Mouse (Mus musculus) heart, embryonic 13.5 days (tissue): ENCODE measurements around the gene Rhox12. TPM values are rescaled to one million over a fixed set of nuclear protein-coding genes. Genes with fewer than 3 reads are reported as not detected.

ENCODE experiments used
- ATAC-seq: fragments of 200-750 bp; cut with Nextera tagmentation; 2 replicates; pipeline ENCODE4 v1.8.0; 2017; ENCODE audit warnings: moderate TSS enrichment; ENCODE audit not compliant: insufficient number of reproducible peaks, low FRiP score, low TSS enrichment; ENCODE audit errors: extremely low read depth
- H3K27ac ChIP-seq: fragments of 300-500 bp; sonication (generic); replicated peaks from 2 replicates; pipeline ENCODE4 v1.5.1; 2015; ENCODE audit warnings: moderate library complexity, mild to moderate bottlenecking, inconsistent platforms
- H3K27me3 ChIP-seq: fragments of 300-500 bp; sonication (generic); replicated peaks from 2 replicates; pipeline ENCODE4 v1.6.1; 2015; ENCODE audit warnings: mild to moderate bottlenecking, inconsistent platforms
- H3K36me3 ChIP-seq: fragments of 300-500 bp; sonication (generic); 2 replicates; pipeline ENCODE4 v1.6.1; 2015; ENCODE audit warnings: mild to moderate bottlenecking, inconsistent platforms
- H3K4me1 ChIP-seq: fragments of 300-500 bp; sonication (generic); 2 replicates; pipeline ENCODE4 v1.6.1; 2015; ENCODE audit warnings: inconsistent platforms
- H3K4me2 ChIP-seq: fragments of 300-500 bp; sonication (generic); 2 replicates; pipeline ENCODE4 v1.6.1; 2015; ENCODE audit warnings: inconsistent platforms, mild to moderate bottlenecking, moderate library complexity
- H3K4me3 ChIP-seq: fragments of 300-500 bp; sonication (generic); 2 replicates; pipeline ENCODE4 v1.5.1; 2015; ENCODE audit warnings: moderate library complexity, mild to moderate bottlenecking, inconsistent platforms
- H3K9ac ChIP-seq: fragments of 300-500 bp; sonication (generic); 2 replicates; pipeline ENCODE4 v1.6.1; 2015; ENCODE audit warnings: inconsistent platforms, mild to moderate bottlenecking, moderate library complexity
- H3K9me3 ChIP-seq: fragments of 300-500 bp; sonication (generic); 2 replicates; pipeline ENCODE4 v1.6.1; 2016; ENCODE audit warnings: inconsistent platforms
- WGBS: fragments of 180-500 bp; shearing (Covaris S2); methylation state at CpG from one replicate; pipeline ENCODE4 v1.1.7; 2015; ENCODE audit warnings: mixed read lengths; 5-methylcytosine and 5-hydroxymethylcytosine counted together
- polyA plus RNA-seq: library from polyadenylated mRNA; unstranded; fragments of >200 nt; fragmentation: Nextera tagmentation; extraction: Ambion mirVana; gene quantifications from 2 replicates; pipeline ENCODE4 v1.2.1, GENCODE M21; 2015

Gene Rhox12
- not detected in 2 replicates for polyA plus RNA-seq

GRCm38 (mm10) chrX:38110807-38111206 is at the start of gene Rhox12:
TSS of gene Rhox12 (minus strand) at chrX:38110907.
- H3K27ac ChIP-seq, result no peak within 1 kb of the TSS
- ATAC-seq, result no peak
- no peaks in the 10 kb centered on the region for H3K4me1 ChIP-seq
- WGBS, result 68% methylated on average over 4 of the region's 4 CpGs
- H3K9me3 ChIP-seq, result no peaks in the 10 kb centered on the region
- no peak within 1 kb of the TSS for H3K4me3 ChIP-seq
- H3K9ac ChIP-seq, result no peak within 1 kb of the TSS
- no peak within 1 kb of the TSS for H3K4me2 ChIP-seq
- no peaks in the 10 kb centered on the region for H3K27me3 ChIP-seq
- no peaks in the 10 kb centered on the region for H3K36me3 ChIP-seq

- WGBS, result 50% methylated on average over 1 of the region's 1 CpGs
- Histone ChIP-seq H3K9me3 (peaks cover 3% of the 10 kb centered on the region; the same call in 1 of the 2 replicates), H3K36me3 (no peaks in the 10 kb centered on the region), H3K4me3 (no peak overlapping the region), H3K4me1 (no peaks in the 10 kb centered on the region), H3K9ac (no peak overlapping the region), H3K27me3 (no peaks in the 10 kb centered on the region), H3K27ac (no peak overlapping the region), H3K4me2 (no peak overlapping the region)
- no peak for ATAC-seq
These were observed 48.4 kb upstream of the Rhox12 start for GRCm38 (mm10) chrX:38159097-38159496.

GRCm38 (mm10) chrX:38121478-38121877 is 10.8 kb upstream of the Rhox12 start:
- H3K4me2 ChIP-seq, result no peak overlapping the region
- H3K9me3 ChIP-seq, result peaks cover 20% of the 10 kb centered on the region
- no peak overlapping the region for H3K9ac ChIP-seq
- 79% methylated on average over 34 of the region's 34 CpGs for WGBS
- H3K27me3 ChIP-seq, result no peaks in the 10 kb centered on the region
- no peak for ATAC-seq
- H3K27ac ChIP-seq, result no peak overlapping the region
- no peaks in the 10 kb centered on the region for H3K36me3 ChIP-seq
- no peaks in the 10 kb centered on the region for H3K4me1 ChIP-seq
- no peak overlapping the region for H3K4me3 ChIP-seq

GRCm38 (mm10) chrX:38120982-38121381 is 10.3 kb upstream of the Rhox12 start, which contains the start of gene Rhox13:
TSS of gene Rhox13 (plus strand) at chrX:38121219.
- no peaks in the 10 kb centered on the region for H3K4me1 ChIP-seq
- no peak within 1 kb of the TSS for H3K9ac ChIP-seq
- no peak for ATAC-seq
- no peaks in the 10 kb centered on the region for H3K36me3 ChIP-seq
- WGBS, result 92% methylated on average over 20 of the region's 20 CpGs
- H3K4me2 ChIP-seq, result no peak within 1 kb of the TSS
- no peaks in the 10 kb centered on the region for H3K27me3 ChIP-seq
- H3K4me3 ChIP-seq, result no peak within 1 kb of the TSS
- peaks cover 20% of the 10 kb centered on the region for H3K9me3 ChIP-seq
- no peak within 1 kb of the TSS for H3K27ac ChIP-seq

- no peak within 1 kb of the TSS for H3K9ac ChIP-seq
- H3K4me1 ChIP-seq, result no peaks in the 10 kb centered on the region
- no peak within 1 kb of the TSS for H3K27ac ChIP-seq
- H3K4me2 ChIP-seq, result no peak within 1 kb of the TSS
- no peak for ATAC-seq
- H3K27me3 ChIP-seq, result no peaks in the 10 kb centered on the region
- no peak within 1 kb of the TSS for H3K4me3 ChIP-seq
- no peaks in the 10 kb centered on the region for H3K9me3 ChIP-seq
- no peaks in the 10 kb centered on the region for H3K36me3 ChIP-seq
- WGBS, result 72% methylated on average over 9 of the region's 9 CpGs
These were observed 25.7 kb downstream of the Rhox12 start, which contains the start of gene Rhox11 for GRCm38 (mm10) chrX:38085041-38085440. TSS of gene Rhox11 (minus strand) at chrX:38085141.

- H3K27me3 ChIP-seq, result no peaks in the 10 kb centered on the region
- no peaks in the 10 kb centered on the region for H3K4me1 ChIP-seq
- H3K36me3 ChIP-seq, result no peaks in the 10 kb centered on the region
- no peaks in the 10 kb centered on the region for H3K9me3 ChIP-seq
- WGBS, result 21% methylated on average over 12 of the region's 12 CpGs
- no peak overlapping the region for H3K9ac ChIP-seq
- no peak for ATAC-seq
- no peak overlapping the region for H3K4me3 ChIP-seq
- H3K4me2 ChIP-seq, result no peak overlapping the region
- no peak overlapping the region for H3K27ac ChIP-seq
These were observed 26.5 kb downstream of the Rhox12 start for GRCm38 (mm10) chrX:38084226-38084625.

GRCm38 (mm10) chrX:38066175-38066574 is 44.5 kb downstream of the Rhox12 start, which contains the start of gene Rhox10:
TSS of gene Rhox10 (plus strand) at chrX:38066475.
- Histone ChIP-seq H3K4me3 (no peak within 1 kb of the TSS), H3K27me3 (no peaks in the 10 kb centered on the region), H3K4me1 (no peaks in the 10 kb centered on the region), H3K27ac (no peak within 1 kb of the TSS), H3K4me2 (no peak within 1 kb of the TSS), H3K9ac (no peak within 1 kb of the TSS), H3K9me3 (no peaks in the 10 kb centered on the region), H3K36me3 (no peaks in the 10 kb centered on the region)
- no peak for ATAC-seq
- WGBS, result 81% methylated on average over 11 of the region's 11 CpGs

- no peaks in the 10 kb centered on the region for H3K36me3 ChIP-seq
- H3K27me3 ChIP-seq, result no peaks in the 10 kb centered on the region
- no peaks in the 10 kb centered on the region for H3K4me1 ChIP-seq
- H3K9me3 ChIP-seq, result no peaks in the 10 kb centered on the region
- WGBS, result 3% methylated on average over 1 of the region's 1 CpGs
- no peak overlapping the region for H3K27ac ChIP-seq
- H3K4me2 ChIP-seq, result no peak overlapping the region
- H3K4me3 ChIP-seq, result no peak overlapping the region
- H3K9ac ChIP-seq, result no peak overlapping the region
- ATAC-seq, result no peak
These were observed 49.2 kb downstream of the Rhox12 start for GRCm38 (mm10) chrX:38061544-38061943.

Other genes starting within 250 kb of the Rhox12 start
- gene Rhox8, start 232.0 kb downstream of the Rhox12 start, polyA plus RNA-seq, result not detected in 2 replicates
- gene Rhox7b, start 213.7 kb downstream of the Rhox12 start, polyA plus RNA-seq, result not detected in 2 replicates
- not detected in 2 replicates for gene Rhox9, start 209.1 kb downstream of the Rhox12 start, polyA plus RNA-seq
- gene Btg1-ps1, start 92.1 kb downstream of the Rhox12 start, polyA plus RNA-seq, result not detected in 2 replicates
- gene Btg1-ps2, start 67.8 kb downstream of the Rhox12 start, polyA plus RNA-seq, result not detected in 2 replicates
- gene Rhox10, start 44.4 kb downstream of the Rhox12 start, polyA plus RNA-seq, result not detected in 2 replicates
- not detected in 2 replicates for gene Rhox11, start 25.8 kb downstream of the Rhox12 start, polyA plus RNA-seq
- not detected in 2 replicates for gene Rhox13, start 10.3 kb upstream of the Rhox12 start, polyA plus RNA-seq
- 2.0 and 2.1 TPM in 2 replicates for gene Zbtb33, start 78.9 kb upstream of the Rhox12 start, polyA plus RNA-seq
- 14.3 and 15.1 TPM in 2 replicates for gene Tmem255a, start 141.5 kb upstream of the Rhox12 start, polyA plus RNA-seq
- gene Atp1b4, start 205.3 kb upstream of the Rhox12 start, polyA plus RNA-seq, result 0.04 and 0.08 TPM in 2 replicates